Mouse (Mus musculus): ENCODE data around the gene Endov.

- TF ChIP-seq POU5F1 (IDR thresholded peaks at IDR 0.05; ENCODE audit: borderline replicate concordance, low read length) (no peak), CTCF (conservative IDR thresholded peaks at IDR 0.05; ENCODE audit: low read length) (no peak)
Observed at GRCm38 (mm10) chr11:119515823-119516676, 24.9 kb downstream of the Endov start.

Measured in E14TG2a.4 (cell line).